8 mouse cellular contexts compared by ENCODE assay signal in genomic region chr1:176814591-176815062, GRCm38 (mm10). TPM values are rescaled to one million over a fixed set of nuclear protein-coding genes. Genes with fewer than 3 reads are reported as not detected.
DNase-seq lines count a peak whose midpoint lies in the region; ATAC-seq and TF ChIP-seq lines count a peak whose summit lies in the region.

TSS of gene Sdccag8 (plus strand) at chr1:176814660.

- intact Hi-C loops in gastrocnemius, adult 2 months (cut with DNase I), result no loop called here

- peaks cover 17% of the 10 kb centered on the region for H3K36me3 ChIP-seq in megakaryocyte, embryonic 14.5 days (replicated peaks; ENCODE audit: low read length)

- peak within 1 kb of the TSS; percentile 87 for H3K4me3 ChIP-seq in gastrocnemius, adult 2 months
- H3K4me3 ChIP-seq in megakaryocyte, embryonic 14.5 days (replicated peaks), result peak within 1 kb of the TSS; percentile 93

- H3K27ac ChIP-seq in gastrocnemius, adult 2 months, result peak within 1 kb of the TSS; percentile 99

- peaks cover 62% of the 10 kb centered on the region for H3K4me1 ChIP-seq in megakaryocyte, embryonic 14.5 days

- TF ChIP-seq CTCF in gastrocnemius, adult 2 months (IDR thresholded peaks at IDR 0.05), result no peak

- DNase-seq in ZHBTc4 (ENCODE audit: low read depth, low spot score), result peak; percentile 98
- DNase-seq in gastrocnemius, adult 2 months, result peak; percentile 97
- peak; percentile 86 for DNase-seq in hindlimb bud, embryonic 11.5 days (ENCODE audit: extremely low spot score, low read depth, low spot score)
- DNase-seq in left cerebral cortex, adult 8-10 months (ENCODE audit: low spot score in 2 of 2), result peak; percentile 85 to 97
- DNase-seq in right cerebral cortex, postnatal 10 days (ENCODE audit: low spot score in 2 of 2), result peak; percentile 98
- peak; percentile 80 for DNase-seq in urinary bladder, postnatal 25 days (ENCODE audit: low spot score)

- H3K9me3 ChIP-seq in megakaryocyte, embryonic 14.5 days, result no peaks in the 10 kb centered on the region

- peak; percentile 82 for ATAC-seq in common myeloid progenitor, adult 5-6 weeks (replicated peaks; ENCODE audit: low read depth, poor library complexity, severe bottlenecking)

- no peaks in the 10 kb centered on the region for H3K27me3 ChIP-seq in megakaryocyte, embryonic 14.5 days (replicated peaks)

RNA-seq across cellular contexts. Expression of gene Sdccag8, which starts in this region (rescaled TPM):
- 29.6 and 31.5 TPM in 2 replicates for total RNA-seq in common myeloid progenitor, adult 5-6 weeks (2017)
- 1 to 10 TPM; 4.0 to 4.9 TPM for total RNA-seq in gastrocnemius, adult 2 months (2021)
- 10 to 100 TPM; 14.8 to 17.9 (median 15.0) TPM for total RNA-seq in left cerebral cortex, adult 8-10 months (2022)
- 2.0 and 3.0 TPM in 2 replicates for polyA plus RNA-seq in megakaryocyte, embryonic 14.5 days (2012; ENCODE audit: insufficient read depth, low replicate concordance)

Comparison
In these comparisons a context has a peak if more than half of its experiments do, and no peak if none do; other contexts are left out.
1. Peak in every context shown above with its lines: DNase-seq, ATAC-seq, H3K4me3 ChIP-seq and H3K27ac ChIP-seq.